Mouse (Mus musculus): ENCODE data around the gene Ace. TPM values are rescaled to one million over a fixed set of nuclear protein-coding genes. Genes with fewer than 3 reads are reported as not detected.

The Ace gene
- polyA plus RNA-seq, 1 experiment from 2014 or later, result 0.02 TPM

GRCm38 (mm10) chr11:106000062-106000461 lies 32.3 kb downstream of the Ace start:
- Histone ChIP-seq H3K27me3 (peaks cover 39% of the 10 kb centered on the region), H3K4me3 (replicated peaks) (no peak overlapping the region), H3K36me3 (no peaks in the 10 kb centered on the region), H3K27ac (no peak overlapping the region), H3K4me1 (replicated peaks) (0 out of 2 replicates have a peak, but pooled peaks cover 2% of the 10 kb centered on the region), H3K4me2 (no peak overlapping the region), H3K9me3 (replicated peaks) (no peaks in the 10 kb centered on the region), H3K9ac (no peak overlapping the region)
- 77% methylated on average over 6 of the region's 6 CpGs for WGBS (ENCODE audit: insufficient replicate concordance)
- DNase-seq, result no peak
- ATAC-seq (ENCODE audit: low read depth), result no peak

GRCm38 (mm10) chr11:106001718-106002117 lies 34.0 kb downstream of the Ace start:
- no peak overlapping the region for H3K4me3 ChIP-seq (replicated peaks)
- no peak overlapping the region for H3K4me2 ChIP-seq
- ATAC-seq (ENCODE audit: low read depth), result no peak

GRCm38 (mm10) chr11:106004576-106004975 lies 36.8 kb downstream of the Ace start:
- ATAC-seq (ENCODE audit: low read depth) (no peak), DNase-seq (no peak)
- Histone ChIP-seq H3K4me3 (replicated peaks) (no peak overlapping the region), H3K27ac (no peak overlapping the region), H3K9ac (no peak overlapping the region), H3K9me3 (replicated peaks) (no peaks in the 10 kb centered on the region), H3K36me3 (no peaks in the 10 kb centered on the region), H3K4me1 (replicated peaks) (0 out of 2 replicates have a peak, but pooled peaks cover 9% of the 10 kb centered on the region), H3K27me3 (peaks cover 47% of the 10 kb centered on the region), H3K4me2 (no peak overlapping the region)
- 44% methylated on average over 1 of the region's 1 CpGs for WGBS (ENCODE audit: insufficient replicate concordance)

More at GRCm38 (mm10) chr11:106001718-106002117, 34.0 kb downstream of the Ace start:
- Histone ChIP-seq H3K36me3 (no peaks in the 10 kb centered on the region), H3K9me3 (replicated peaks) (no peaks in the 10 kb centered on the region), H3K27me3 (peaks cover 34% of the 10 kb centered on the region), H3K27ac (no peak overlapping the region), H3K4me1 (replicated peaks) (0 out of 2 replicates have a peak, but pooled peaks cover 6% of the 10 kb centered on the region), H3K9ac (no peak overlapping the region)
- DNase-seq, result no peak
- 25% methylated on average over 4 of the region's 4 CpGs for WGBS (ENCODE audit: insufficient replicate concordance)

GRCm38 (mm10) chr11:106005970-106006369 lies 38.2 kb downstream of the Ace start:
- ATAC-seq (ENCODE audit: low read depth), result peak; percentile 51; the same call in 1 of the 2 replicates
- Histone ChIP-seq H3K4me2 (no peak overlapping the region), H3K9me3 (replicated peaks) (no peaks in the 10 kb centered on the region), H3K27me3 (peaks cover 61% of the 10 kb centered on the region), H3K36me3 (no peaks in the 10 kb centered on the region), H3K9ac (no peak overlapping the region), H3K4me3 (replicated peaks) (no peak overlapping the region), H3K27ac (no peak overlapping the region), H3K4me1 (replicated peaks) (0 out of 2 replicates have a peak, but pooled peaks cover 9% of the 10 kb centered on the region)
- no peak for DNase-seq
- 43% methylated on average over 5 of the region's 5 CpGs for WGBS (ENCODE audit: insufficient replicate concordance)

DNA sequence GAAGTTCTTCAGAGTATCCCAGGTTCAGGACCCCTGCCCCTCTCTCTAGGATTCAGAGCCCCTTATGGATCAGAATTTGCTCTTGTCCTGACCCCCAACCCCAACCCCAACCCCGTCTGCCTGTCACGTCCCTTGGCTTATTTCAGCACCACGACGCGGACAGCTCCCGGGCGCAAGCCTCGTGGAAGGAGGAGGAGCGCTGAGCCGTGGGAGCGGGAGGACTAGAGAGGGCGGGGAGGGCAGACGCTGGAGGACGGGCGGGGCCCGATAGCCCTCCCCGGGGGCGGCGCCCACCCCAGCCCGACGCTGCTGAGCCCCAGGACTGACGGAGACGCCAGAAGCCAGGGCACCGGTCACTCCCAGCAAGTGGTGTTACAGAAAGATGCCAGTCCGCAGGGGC lies 40.1 kb downstream of the Ace start, which contains the start of gene Kcnh6:
Kcnh6 (plus strand) TSS at position 304 of the 400 bp plus-strand sequence.
- Histone ChIP-seq H3K27me3 (peaks cover 75% of the 10 kb centered on the region), H3K9me3 (replicated peaks) (no peaks in the 10 kb centered on the region), H3K9ac (no peak within 1 kb of the TSS), H3K36me3 (no peaks in the 10 kb centered on the region), H3K4me1 (replicated peaks) (0 out of 2 replicates have a peak, but pooled peaks cover 9% of the 10 kb centered on the region), H3K4me2 (peak within 1 kb of the TSS; percentile 51), H3K27ac (no peak within 1 kb of the TSS), H3K4me3 (replicated peaks) (0 out of 2 replicates have a peak within 1 kb of the TSS, but pooled peaks have one; percentile 7)
- WGBS (ENCODE audit: insufficient replicate concordance), result 0% methylated on average over 25 of the region's 25 CpGs
- peak; percentile 57 for DNase-seq
- 0 out of 2 replicates have a peak, but pooled peaks have one; percentile 54 for ATAC-seq (ENCODE audit: low read depth)

GRCm38 (mm10) chr11:106012711-106013110 lies 45.0 kb downstream of the Ace start:
- WGBS (ENCODE audit: insufficient replicate concordance), result 50% methylated on average over 7 of the region's 7 CpGs
- Histone ChIP-seq H3K4me1 (replicated peaks) (0 out of 2 replicates have a peak, but pooled peaks cover 3% of the 10 kb centered on the region), H3K36me3 (no peaks in the 10 kb centered on the region), H3K27ac (no peak overlapping the region), H3K9me3 (replicated peaks) (no peaks in the 10 kb centered on the region), H3K9ac (no peak overlapping the region), H3K4me2 (no peak overlapping the region), H3K27me3 (peaks cover 93% of the 10 kb centered on the region), H3K4me3 (replicated peaks) (no peak overlapping the region)
- DNase-seq (no peak), ATAC-seq (ENCODE audit: low read depth) (no peak)

- H3K36me3 ChIP-seq, result no peaks in the 10 kb centered on the region
- H3K27me3 ChIP-seq, result peaks cover 93% of the 10 kb centered on the region
- no peaks in the 10 kb centered on the region for H3K9me3 ChIP-seq (replicated peaks)
- no peak overlapping the region for H3K4me2 ChIP-seq
- DNase-seq, result no peak
- H3K4me1 ChIP-seq (replicated peaks), result no peaks in the 10 kb centered on the region
- H3K9ac ChIP-seq, result no peak overlapping the region
- no peak; the same call in 1 of the 2 replicates for ATAC-seq (ENCODE audit: low read depth)
- WGBS (ENCODE audit: insufficient replicate concordance), result 49% methylated on average over 11 of the region's 11 CpGs
- no peak overlapping the region for H3K27ac ChIP-seq
- no peak overlapping the region for H3K4me3 ChIP-seq (replicated peaks)
Measured at GRCm38 (mm10) chr11:106013556-106014225, 45.9 kb downstream of the Ace start.

GRCm38 (mm10) chr11:106016440-106016839 lies 48.7 kb downstream of the Ace start:
- Histone ChIP-seq H3K4me1 (replicated peaks) (0 out of 2 replicates have a peak, but pooled peaks cover 7% of the 10 kb centered on the region), H3K9me3 (replicated peaks) (no peaks in the 10 kb centered on the region), H3K27me3 (peaks cover 93% of the 10 kb centered on the region), H3K4me3 (replicated peaks) (no peak overlapping the region), H3K27ac (no peak overlapping the region), H3K4me2 (no peak overlapping the region), H3K36me3 (no peaks in the 10 kb centered on the region), H3K9ac (no peak overlapping the region)
- no peak for DNase-seq
- 57% methylated on average over 5 of the region's 5 CpGs for WGBS (ENCODE audit: insufficient replicate concordance)
- no peak for ATAC-seq (ENCODE audit: low read depth)

DNA sequence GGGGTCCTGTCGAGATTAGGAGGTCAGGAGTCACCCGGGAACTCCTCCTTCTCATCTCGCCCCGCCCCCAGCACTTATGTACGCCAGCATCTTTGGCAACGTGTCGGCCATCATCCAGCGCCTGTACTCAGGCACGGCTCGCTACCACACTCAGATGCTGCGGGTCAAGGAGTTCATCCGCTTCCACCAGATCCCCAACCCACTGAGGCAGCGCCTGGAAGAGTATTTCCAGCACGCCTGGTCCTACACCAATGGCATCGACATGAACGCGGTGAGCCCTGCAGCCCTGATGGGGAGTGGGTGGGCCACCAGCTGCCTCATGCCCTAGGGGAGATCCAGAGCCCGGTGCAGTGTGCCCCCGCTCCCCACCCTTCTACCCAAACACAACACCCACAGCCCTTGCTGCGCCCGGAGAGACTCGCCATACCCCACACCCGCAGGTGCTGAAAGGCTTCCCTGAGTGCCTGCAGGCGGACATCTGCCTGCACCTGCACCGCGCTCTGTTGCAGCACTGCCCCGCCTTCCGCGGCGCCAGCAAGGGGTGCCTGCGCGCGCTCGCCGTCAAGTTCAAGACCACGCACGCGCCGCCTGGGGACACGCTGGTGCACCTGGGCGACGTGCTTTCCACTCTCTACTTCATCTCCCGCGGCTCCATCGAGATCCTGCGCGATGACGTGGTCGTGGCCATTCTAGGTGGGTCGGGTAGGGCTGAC lies 52.5 kb downstream of the Ace start:
- no peak for DNase-seq
- Histone ChIP-seq H3K4me2 (no peak overlapping the region), H3K9me3 (replicated peaks) (no peaks in the 10 kb centered on the region), H3K36me3 (no peaks in the 10 kb centered on the region), H3K4me1 (replicated peaks) (0 out of 2 replicates have a peak, but pooled peaks cover 7% of the 10 kb centered on the region), H3K27ac (no peak overlapping the region), H3K27me3 (peaks cover 95% of the 10 kb centered on the region), H3K9ac (no peak overlapping the region), H3K4me3 (replicated peaks) (no peak overlapping the region)
- ATAC-seq (ENCODE audit: low read depth), result no peak
- 3% methylated on average over 50 of the region's 50 CpGs for WGBS (ENCODE audit: insufficient replicate concordance)

- Histone ChIP-seq H3K4me2 (no peak overlapping the region), H3K9ac (no peak overlapping the region)
Measured at GRCm38 (mm10) chr11:106025774-106026173, 58.0 kb downstream of the Ace start.

DNA sequence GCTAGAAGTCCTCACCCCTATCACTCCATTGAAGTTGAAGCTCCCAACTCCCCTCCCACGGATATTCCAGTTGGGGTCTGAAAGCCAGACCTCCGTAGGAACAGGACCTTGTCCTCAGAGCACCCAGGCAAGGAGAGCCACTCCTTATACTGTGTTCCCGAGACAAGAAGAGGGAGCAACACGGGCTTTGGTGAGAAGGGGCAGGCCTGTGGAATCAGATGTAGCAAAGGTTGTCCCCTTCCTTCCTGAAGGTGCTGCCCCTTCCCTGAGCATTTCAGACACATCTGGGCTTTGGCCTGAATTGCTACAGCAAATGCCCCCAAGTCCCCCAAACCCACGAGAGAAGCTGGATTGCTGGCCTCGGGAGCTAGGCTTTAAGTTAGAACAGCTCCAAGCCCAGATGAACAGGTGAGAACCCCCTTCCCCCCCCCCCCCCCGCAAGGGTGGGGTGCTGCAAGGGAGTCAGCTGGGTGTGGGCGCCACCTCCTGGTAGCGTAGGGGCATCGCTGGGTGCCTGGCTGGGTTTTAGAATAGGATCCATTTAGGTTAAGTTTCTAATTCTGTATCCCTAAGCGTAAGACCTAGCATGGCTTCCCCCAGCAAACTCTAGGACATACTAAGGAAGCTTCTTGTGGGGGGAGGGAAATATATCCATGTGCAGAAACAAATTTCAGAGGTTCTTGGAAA lies 58.9 kb downstream of the Ace start:
- Histone ChIP-seq H3K4me1 (replicated peaks) (peaks cover 20% of the 10 kb centered on the region), H3K36me3 (peaks cover 10% of the 10 kb centered on the region), H3K27me3 (peaks cover 43% of the 10 kb centered on the region), H3K4me3 (replicated peaks) (no peak overlapping the region), H3K9ac (0 out of 2 replicates have a peak overlapping the region, but pooled peaks have one; percentile 22), H3K9me3 (replicated peaks) (no peaks in the 10 kb centered on the region), H3K4me2 (peak overlapping the region; percentile 12; the same call in 1 of the 2 replicates), H3K27ac (no peak overlapping the region)
- peak; percentile 48; the same call in 1 of the 2 replicates for ATAC-seq (ENCODE audit: low read depth)
- 23% methylated on average over 11 of the region's 11 CpGs for WGBS (ENCODE audit: insufficient replicate concordance)
- peak; percentile 30 for DNase-seq

More at GRCm38 (mm10) chr11:106025774-106026173, 58.0 kb downstream of the Ace start:
- ATAC-seq (ENCODE audit: low read depth) (peak; percentile 73), DNase-seq (no peak)
- no peak overlapping the region for H3K4me3 ChIP-seq (replicated peaks)
- peaks cover 20% of the 10 kb centered on the region for H3K4me1 ChIP-seq (replicated peaks)
- H3K9me3 ChIP-seq (replicated peaks), result no peaks in the 10 kb centered on the region
- peaks cover 51% of the 10 kb centered on the region for H3K27me3 ChIP-seq
- 34% methylated on average over 3 of the region's 3 CpGs for WGBS (ENCODE audit: insufficient replicate concordance)
- peaks cover 10% of the 10 kb centered on the region for H3K36me3 ChIP-seq
- no peak overlapping the region for H3K27ac ChIP-seq

Data from liver, embryonic 13.5 days (tissue).